ENCODE assay signal across 9 mouse cellular contexts in the genomic region with DNA sequence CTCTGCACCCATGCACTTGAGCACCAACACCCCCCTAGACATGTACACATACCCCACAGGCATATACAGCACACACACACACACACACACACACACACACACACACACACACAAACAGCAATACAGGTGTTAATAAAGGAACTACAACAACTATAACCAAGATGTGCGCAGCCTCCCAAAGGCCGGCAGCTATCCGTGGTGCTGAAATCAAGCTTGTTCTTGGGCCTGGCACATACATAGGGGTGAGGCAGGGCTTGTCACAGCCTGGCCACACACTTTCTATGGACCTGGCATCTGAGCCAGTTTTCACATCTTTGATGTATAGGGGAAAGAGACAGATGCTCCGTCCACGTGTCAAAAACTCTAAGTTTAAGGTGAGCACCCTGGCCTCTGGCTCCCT. TPM values are rescaled to one million over a fixed set of nuclear protein-coding genes. Genes with fewer than 3 reads are reported as not detected.
DNase-seq lines count a peak whose midpoint lies in the region; ATAC-seq and TF ChIP-seq lines count a peak whose summit lies in the region.
"Had no signal": no experiment of that assay in that cellular context is flagged by ENCODE, and none has a peak within 500 bp of the region (broad histone marks: within the 10 kb centered on the region; RNA-seq: fewer than 3 reads in every experiment).

No protein-coding gene starts in this region.

- no peaks in the 10 kb centered on the region for H3K27me3 ChIP-seq in stomach, postnatal 0 days (ENCODE audit: control insufficient read depth, insufficient read depth, low read length)

- H3K9ac ChIP-seq in stomach, postnatal 0 days (ENCODE audit: low read length) = no peak overlapping the region

- no peaks in the 10 kb centered on the region for H3K4me1 ChIP-seq in stomach, postnatal 0 days (replicated peaks; ENCODE audit: control insufficient read depth, insufficient read depth)

- no peaks in the 10 kb centered on the region for H3K36me3 ChIP-seq in stomach, postnatal 0 days (ENCODE audit: control insufficient read depth, insufficient read depth, low read length)

- no peaks in the 10 kb centered on the region for H3K9me3 ChIP-seq in stomach, postnatal 0 days (ENCODE audit: control insufficient read depth, low read length)

- peak; percentile 49 for DNase-seq in gastrocnemius, postnatal 10 days
- no peak for DNase-seq in gastrocnemius, adult 2 months
- peak; percentile 47 for DNase-seq in ovary, postnatal 36 days (ENCODE audit: low spot score)
- DNase-seq in ovary, adult 18-20 months (ENCODE audit: low spot score) = no peak
- DNase-seq in forelimb bud, embryonic 11.5 days (ENCODE audit: low read depth, low spot score) = peak; percentile 64
- peak; percentile 66 for DNase-seq in stomach, postnatal 0 days (ENCODE audit: low spot score)
- no peak for DNase-seq in frontal cortex, postnatal 14 days (ENCODE audit: low spot score in 2 of 2)
- DNase-seq in left cerebral cortex, adult 8-10 months (ENCODE audit: low spot score in 2 of 2) = no peak

- ATAC-seq in stomach, postnatal 0 days (ENCODE audit: low FRiP score, low TSS enrichment) = no peak

- TF ChIP-seq CTCF in gastrocnemius, adult 2 months (IDR thresholded peaks at IDR 0.05) = no peak
- no peak for TF ChIP-seq CTCF in stomach, postnatal 0 days (IDR thresholded peaks at IDR 0.05; ENCODE audit: low read depth)

- WGBS in stomach, postnatal 0 days = 25% methylated on average over 5 of the region's 5 CpGs

- no peak for TF ChIP-seq EP300 in stomach, postnatal 0 days (optimal IDR thresholded peaks at IDR 0.05)

- H3K27ac ChIP-seq in gastrocnemius, adult 2 months = no peak overlapping the region
- H3K27ac ChIP-seq in stomach, postnatal 0 days (replicated peaks) = no peak overlapping the region

- H3K4me2 ChIP-seq in stomach, postnatal 0 days (replicated peaks; ENCODE audit: low read depth) = no peak overlapping the region

- no peak overlapping the region for H3K4me3 ChIP-seq in gastrocnemius, adult 2 months
- no peak overlapping the region for H3K4me3 ChIP-seq in stomach, postnatal 0 days (ENCODE audit: low read depth, low read length)

- intact Hi-C loops in gastrocnemius, adult 2 months (cut with DNase I) = loop anchor here (5.0 kb wide), 1 partner anchor 36 kb away; a partner anchor contains a TSS

RNA-seq across cellular contexts. Expression of a gene that starts 36.7 kb away (rescaled TPM):
- under 1 TPM; 0.09 to 0.11 TPM for total RNA-seq in gastrocnemius, postnatal 10 days (2021)
- total RNA-seq in gastrocnemius, adult 2 months (2021) = not detected
- 0.67 TPM in 2 replicates for polyA plus RNA-seq in stomach, postnatal 0 days (2015; fragmentation: Nextera tagmentation; extraction: Ambion mirVana)
- total RNA-seq in left cerebral cortex, adult 8-10 months (2022) = 10 to 100 TPM; 61.8 to 78.3 (median 68.6) TPM
- total RNA-seq: liver, adult 2 months had no signal
- polyA plus RNA-seq: liver, adult 2 months had no signal

RNA-seq across cellular contexts. Expression of a gene that starts 44.3 kb away (rescaled TPM):
- total RNA-seq in gastrocnemius, postnatal 10 days (2021) = 100 to 1,000 TPM; 357 to 451 TPM
- 100 to 1,000 TPM; 253 to 325 TPM for total RNA-seq in gastrocnemius, adult 2 months (2021)
- 1,235 and 1,355 TPM in 2 replicates for polyA plus RNA-seq in stomach, postnatal 0 days (2015; fragmentation: Nextera tagmentation; extraction: Ambion mirVana)
- 10 to 100 TPM; 10.9 to 20.6 (median 14.7) TPM for total RNA-seq in left cerebral cortex, adult 8-10 months (2022)

Comparison
In these comparisons a context has a peak if more than half of its experiments do, and no peak if none do; other contexts are left out.
1. DNase-seq: peak in gastrocnemius, postnatal 10 days (single experiment), ovary, postnatal 36 days (single experiment), forelimb bud, embryonic 11.5 days (single experiment) and stomach, postnatal 0 days (single experiment); none in gastrocnemius, adult 2 months (single experiment), ovary, adult 18-20 months (single experiment), frontal cortex, postnatal 14 days (0 of 2) and left cerebral cortex, adult 8-10 months (0 of 2).
2. RNA of a gene that starts 36.7 kb away (total RNA-seq): 61.8 to 78.3 TPM in left cerebral cortex, adult 8-10 months; 0.09 to 0.11 TPM in gastrocnemius, postnatal 10 days and not detected in gastrocnemius, adult 2 months; every median in the first group is over 10 times any median in the second.
3. RNA of a gene that starts 44.3 kb away (total RNA-seq): 357 to 451 TPM in gastrocnemius, postnatal 10 days and 253 to 325 TPM in gastrocnemius, adult 2 months; 10.9 to 20.6 TPM in left cerebral cortex, adult 8-10 months; every median in the first group is over 10 times any median in the second.